In genomic region chr19:5637069-5638047, GRCm38 (mm10) we compare ENCODE assay signal across 8 mouse cellular contexts. TPM values are rescaled to one million over a fixed set of nuclear protein-coding genes. Genes with fewer than 3 reads are reported as not detected.
DNase-seq lines count a peak whose midpoint lies in the region; ATAC-seq and TF ChIP-seq lines count a peak whose summit lies in the region.

Gene Rela (plus strand): TSS chr19:5637483.

- H3K9ac ChIP-seq in MEL (ENCODE audit: control insufficient read depth, low read depth, low read length, poor library complexity, severe bottlenecking) = peak within 1 kb of the TSS; percentile 97
- H3K9ac ChIP-seq in lung, embryonic 16.5 days (ENCODE audit: low read length) = peak within 1 kb of the TSS; percentile 96

- peak; percentile 78 to 87; a peak in 3 of 4 replicates for TF ChIP-seq POLR2A in MEL (IDR thresholded peaks at IDR 0.05; ENCODE audit: control insufficient read depth in 1 of 2, insufficient read depth in 1 of 2, low read depth in 1 of 2, low read length in 2 of 2, poor library complexity in 1 of 2)
- TF ChIP-seq POLR2A in cerebellum, adult 2 months (IDR thresholded peaks at IDR 0.05; ENCODE audit: borderline replicate concordance, insufficient read depth, low read length) = peak; percentile 80

- no peak for TF ChIP-seq EP300 in MEL (IDR thresholded peaks at IDR 0.05; ENCODE audit: low read depth in 1 of 2, low read length in 2 of 2)

- H3K27ac ChIP-seq in MEL (ENCODE audit: control insufficient read depth, low read depth, low read length) = peak within 1 kb of the TSS; percentile 60
- H3K27ac ChIP-seq in cerebellum, adult 2 months (ENCODE audit: insufficient read depth, low read length) = peak within 1 kb of the TSS; percentile 98
- H3K27ac ChIP-seq in lung, embryonic 16.5 days (ENCODE audit: low read length) = peak within 1 kb of the TSS; percentile 94

- ATAC-seq in hematopoietic stem cell, adult 5-6 weeks (replicated peaks in 1 of 2; ENCODE audit: insufficient read depth in 1 of 2, low FRiP score in 2 of 2, low TSS enrichment in 1 of 2, low read depth in 1 of 2, poor library complexity in 2 of 2, severe bottlenecking in 2 of 2) = peak; percentile 84 to 89
- ATAC-seq in lung, embryonic 16.5 days (ENCODE audit: low read depth) = peak; percentile 92

- DNase-seq in MEL (ENCODE audit: low read depth, low spot score) = peak; percentile 91
- DNase-seq in cerebellum, adult 2 months = peak; percentile 96 to 97
- DNase-seq in forelimb bud, embryonic 11.5 days (ENCODE audit: low read depth, low spot score) = peak; percentile 74
- peak; percentile 83 for DNase-seq in layer of hippocampus, adult 9-10 months (ENCODE audit: low spot score)
- peak; percentile 89 for DNase-seq in ovary, postnatal 10 days (ENCODE audit: low spot score)
- DNase-seq in thymus, postnatal 10 days (ENCODE audit: low spot score in 2 of 2) = peak; percentile 76 to 89

- H3K36me3 ChIP-seq in MEL (ENCODE audit: control insufficient read depth in 1 of 2, insufficient read depth in 2 of 2, low read length in 2 of 2) = peaks cover 5 to 12% of the 10 kb centered on the region in 2 experiments
- H3K36me3 ChIP-seq in lung, embryonic 16.5 days (ENCODE audit: control insufficient read depth, insufficient read depth, low read length) = peaks cover 29% of the 10 kb centered on the region

- peak within 1 kb of the TSS; percentile 91 for H3K4me2 ChIP-seq in lung, embryonic 16.5 days (ENCODE audit: low read depth, low read length)

- H3K4me3 ChIP-seq in MEL (ENCODE audit: control insufficient read depth in 1 of 2, insufficient read depth in 1 of 2, low read depth in 2 of 2, low read length in 2 of 2) = peak within 1 kb of the TSS; percentile 94 to 97
- H3K4me3 ChIP-seq in cerebellum, adult 2 months (replicated peaks; ENCODE audit: insufficient read depth, low read depth, low read length) = peak within 1 kb of the TSS; percentile 81
- peak within 1 kb of the TSS; percentile 84 for H3K4me3 ChIP-seq in lung, embryonic 16.5 days (ENCODE audit: low read length)

- H3K4me1 ChIP-seq in MEL (ENCODE audit: control insufficient read depth in 1 of 2, insufficient read depth in 2 of 2, low read length in 2 of 2) = peaks cover 0 to 18% of the 10 kb centered on the region in 2 experiments; a peak in 3 of 4 replicates
- H3K4me1 ChIP-seq in cerebellum, adult 2 months (ENCODE audit: control insufficient read depth, insufficient read depth, low read length) = peaks cover 18% of the 10 kb centered on the region
- peaks cover 16% of the 10 kb centered on the region for H3K4me1 ChIP-seq in lung, embryonic 16.5 days (replicated peaks; ENCODE audit: control insufficient read depth, insufficient read depth, low read length)

- H3K79me2 ChIP-seq in MEL (ENCODE audit: control insufficient read depth, insufficient read depth, low read length, poor library complexity) = peaks cover 16% of the 10 kb centered on the region

- H3K9me3 ChIP-seq in MEL (replicated peaks; ENCODE audit: insufficient read depth, low read length) = no peaks in the 10 kb centered on the region
- H3K9me3 ChIP-seq in lung, embryonic 16.5 days (ENCODE audit: control insufficient read depth, low read length) = no peaks in the 10 kb centered on the region

- TF ChIP-seq CTCF in MEL (IDR thresholded peaks at IDR 0.05 in 2 of 3, conservative IDR thresholded peaks at IDR 0.05 in 1 of 3; ENCODE audit: control insufficient read depth in 1 of 3, insufficient read depth in 1 of 3, low read depth in 2 of 3, low read length in 3 of 3, poor library complexity in 1 of 3, severe bottlenecking in 1 of 3) = no peak
- no peak for TF ChIP-seq CTCF in cerebellum, adult 2 months (IDR thresholded peaks at IDR 0.05; ENCODE audit: borderline replicate concordance, insufficient read depth, low read depth, low read length)

- no peaks in the 10 kb centered on the region for H3K27me3 ChIP-seq in MEL (ENCODE audit: control insufficient read depth in 1 of 2, insufficient read depth in 2 of 2, low read length in 2 of 2)
- H3K27me3 ChIP-seq in cerebellum, adult 2 months (ENCODE audit: control insufficient read depth, insufficient read depth, low read length) = no peaks in the 10 kb centered on the region
- H3K27me3 ChIP-seq in lung, embryonic 16.5 days (ENCODE audit: control insufficient read depth, insufficient read depth, low read depth, low read length) = no peaks in the 10 kb centered on the region

- TF ChIP-seq RAD21 in MEL (IDR thresholded peaks at IDR 0.05; ENCODE audit: low read depth, low read length) = no peak

- under 1% methylated on average over 105 of the region's 109 CpGs for WGBS in cerebellum, adult 2 months
- WGBS in lung, embryonic 16.5 days = under 1% methylated on average over 98 of the region's 109 CpGs

TF ChIP-seq in MEL, 35 proteins besides CTCF, POLR2A, EP300 and RAD21:
- TF ChIP-seq UBTF (IDR thresholded peaks at IDR 0.05; ENCODE audit: borderline replicate concordance, insufficient read depth, low read depth, low read length) (no peak), ETS1 (IDR thresholded peaks at IDR 0.05; ENCODE audit: low read depth, low read length) (peak; percentile 77), ZC3H11A (IDR thresholded peaks at IDR 0.05; ENCODE audit: low read depth, low read length) (no peak), POLR2AphosphoS2 (IDR thresholded peaks at IDR 0.05; ENCODE audit: low read length) (peak; percentile 26; the same call in 1 of the 2 replicates), MEF2A (IDR thresholded peaks at IDR 0.05; ENCODE audit: extremely low read depth, insufficient replicate concordance, low read depth, low read length, poor library complexity, severe bottlenecking) (no peak), MXI1 (IDR thresholded peaks at IDR 0.05; ENCODE audit: low read depth, low read length) (peak; percentile 68), USF2 (IDR thresholded peaks at IDR 0.05; ENCODE audit: borderline replicate concordance in 1 of 2, insufficient read depth in 1 of 2, low read depth in 1 of 2, low read length in 2 of 2) (no peak), MYC (IDR thresholded peaks at IDR 0.05; ENCODE audit: low read depth, low read length) (peak; percentile 74), TCF12 (IDR thresholded peaks at IDR 0.05; ENCODE audit: low read depth, low read length) (0 out of 2 replicates have a peak, but pooled peaks have one; percentile 23), TBP (IDR thresholded peaks at IDR 0.05; ENCODE audit: low read depth, low read length) (no peak), ZMIZ1 (IDR thresholded peaks at IDR 0.05; ENCODE audit: low read depth, low read length) (peak; percentile 25; the same call in 1 of the 2 replicates), MAX (IDR thresholded peaks at IDR 0.05; ENCODE audit: low read length) (peak; percentile 67), MAZ (IDR thresholded peaks at IDR 0.05; ENCODE audit: low read depth, low read length) (peak; percentile 41; the same call in 1 of the 2 replicates), POLR2AphosphoS5 (IDR thresholded peaks at IDR 0.05; ENCODE audit: borderline replicate concordance, low read depth, low read length) (no peak), KAT2A (conservative IDR thresholded peaks at IDR 0.05; ENCODE audit: low read depth, low read length) (no peak), TAL1 (IDR thresholded peaks at IDR 0.05; ENCODE audit: low read length) (no peak), NRF1 (IDR thresholded peaks at IDR 0.05; ENCODE audit: insufficient read depth, low read depth, low read length, poor library complexity, severe bottlenecking) (peak; percentile 73), USF1 (IDR thresholded peaks at IDR 0.05; ENCODE audit: low read depth, low read length) (no peak), ZNF384 (IDR thresholded peaks at IDR 0.05; ENCODE audit: low read depth, low read length) (no peak), JUND (IDR thresholded peaks at IDR 0.05; ENCODE audit: low read depth, low read length) (no peak), RCOR1 (IDR thresholded peaks at IDR 0.05; ENCODE audit: low read depth, low read length) (no peak), MAFK (IDR thresholded peaks at IDR 0.05; ENCODE audit: borderline replicate concordance, low read depth, low read length) (no peak), E2F4 (IDR thresholded peaks at IDR 0.05; ENCODE audit: borderline replicate concordance, low read depth, low read length) (no peak), CHD2 (IDR thresholded peaks at IDR 0.05; ENCODE audit: low read length) (no peak), SIN3A (IDR thresholded peaks at IDR 0.05; ENCODE audit: low read length) (peak; percentile 42), BHLHE40 (IDR thresholded peaks at IDR 0.05; ENCODE audit: borderline replicate concordance, low read depth, low read length) (no peak), HCFC1 (IDR thresholded peaks at IDR 0.05; ENCODE audit: low read depth, low read length) (peak; percentile 64; the same call in 1 of the 2 replicates), NELFE (IDR thresholded peaks at IDR 0.05; ENCODE audit: low read depth, low read length) (peak; percentile 78), ZKSCAN1 (IDR thresholded peaks at IDR 0.05; ENCODE audit: low read depth, low read length) (no peak), ELF1 (IDR thresholded peaks at IDR 0.05; ENCODE audit: low read depth, low read length) (peak; percentile 40; the same call in 1 of the 2 replicates), GABPA (IDR thresholded peaks at IDR 0.05; ENCODE audit: low read depth, low read length) (no peak), SMC3 (IDR thresholded peaks at IDR 0.05; ENCODE audit: low read depth, low read length) (no peak), MYB (IDR thresholded peaks at IDR 0.05; ENCODE audit: low read depth, low read length) (no peak), CHD1 (IDR thresholded peaks at IDR 0.05; ENCODE audit: low read depth, low read length) (no peak), GATA1 (IDR thresholded peaks at IDR 0.05; ENCODE audit: low read depth, low read length) (no peak)
TF ChIP-seq in MEL: peak in this region for 13.

RNA-seq across cellular contexts. Expression of gene Rela, which starts in this region (rescaled TPM):
- total RNA-seq in MEL (2012; rRNA removed) = 16.4 and 19.0 TPM in 2 replicates
- polyA plus RNA-seq in MEL (2012; ENCODE audit: insufficient read depth in 1 of 2, insufficient read length in 2 of 2, low read depth in 1 of 2, low replicate concordance in 2 of 2, missing spikeins in 1 of 2) = 10 to 100 TPM in 1 of 2 experiments, not detected in 1; 61.7 TPM
- 39.0 and 40.3 TPM in 2 replicates for polyA plus RNA-seq in cerebellum, adult 2 months (2012; rRNA removed)
- total RNA-seq in hematopoietic stem cell, adult 5-6 weeks (2017) = 44.7 and 74.6 TPM in 2 replicates
- polyA plus RNA-seq in lung, embryonic 16.5 days (2015; fragmentation: Nextera tagmentation; extraction: Ambion mirVana) = 55.5 and 62.1 TPM in 2 replicates

Comparison
In these comparisons a context has a peak if more than half of its experiments do, and no peak if none do; other contexts are left out.
1. Peak in every context shown above with its lines: DNase-seq, ATAC-seq, H3K4me3 ChIP-seq and H3K27ac ChIP-seq.